Comparison of ENCODE assay signal across 9 mouse cellular contexts in the genomic region with DNA sequence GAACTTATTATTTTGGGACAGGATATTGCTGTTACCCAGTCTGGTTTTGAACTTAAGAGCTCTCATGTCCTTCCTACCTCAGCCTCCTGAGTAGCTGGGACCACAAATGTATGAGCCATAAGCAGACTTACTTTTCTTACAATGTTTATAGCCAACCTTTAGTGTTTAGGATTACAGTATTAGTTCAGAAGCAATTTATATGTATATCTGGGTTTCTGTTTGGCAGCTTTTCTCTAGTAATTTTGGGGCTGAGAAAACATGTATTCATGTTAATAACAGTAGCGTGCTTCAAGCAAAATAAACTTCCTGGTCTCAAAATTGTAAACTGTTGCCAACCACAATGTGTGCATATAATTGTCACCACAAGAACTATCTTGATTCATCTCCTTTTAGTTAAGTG. TPM values are rescaled to one million over a fixed set of nuclear protein-coding genes. Genes with fewer than 3 reads are reported as not detected.
DNase-seq lines count a peak whose midpoint lies in the region; ATAC-seq and TF ChIP-seq lines count a peak whose summit lies in the region.
"Had no signal": no experiment of that assay in that cellular context is flagged by ENCODE, and none has a peak within 500 bp of the region (broad histone marks: within the 10 kb centered on the region; RNA-seq: fewer than 3 reads in every experiment).

No protein-coding gene starts in this region.

- peaks cover 21% of the 10 kb centered on the region for H3K4me1 ChIP-seq in heart, embryonic 13.5 days
- H3K4me1 ChIP-seq in heart, adult 2 months (ENCODE audit: control insufficient read depth, insufficient read depth, low read length) = peaks cover 2% of the 10 kb centered on the region
- H3K4me1 ChIP-seq in ES-Bruce4 (ENCODE audit: control insufficient read depth, insufficient read depth, low read length) = no peaks in the 10 kb centered on the region
- peaks cover 4% of the 10 kb centered on the region for H3K4me1 ChIP-seq in forebrain, embryonic 16.5 days (replicated peaks; ENCODE audit: control insufficient read depth, insufficient read depth, low read length)
- peaks cover 11% of the 10 kb centered on the region for H3K4me1 ChIP-seq in liver, embryonic 16.5 days (ENCODE audit: control insufficient read depth, low read depth, low read length)

- WGBS in heart, embryonic 13.5 days = 20% methylated on average over 1 of the region's 1 CpGs
- 7% methylated on average over 1 of the region's 1 CpGs for WGBS in heart, adult 2 months
- WGBS in forebrain, embryonic 16.5 days = 14% methylated on average over 1 of the region's 1 CpGs
- 4% methylated on average over 1 of the region's 1 CpGs for WGBS in liver, embryonic 16.5 days (ENCODE audit: insufficient replicate concordance)

- no peaks in the 10 kb centered on the region for H3K27me3 ChIP-seq in heart, embryonic 13.5 days (replicated peaks)
- H3K27me3 ChIP-seq in heart, adult 2 months (ENCODE audit: control insufficient read depth, insufficient read depth, low read length) = no peaks in the 10 kb centered on the region
- no peaks in the 10 kb centered on the region for H3K27me3 ChIP-seq in ES-Bruce4 (ENCODE audit: control insufficient read depth, insufficient read depth, low read length, poor library complexity, severe bottlenecking)
- H3K27me3 ChIP-seq in forebrain, embryonic 16.5 days (replicated peaks; ENCODE audit: control insufficient read depth, insufficient read depth, low read length) = no peaks in the 10 kb centered on the region
- H3K27me3 ChIP-seq in liver, embryonic 16.5 days (ENCODE audit: control insufficient read depth, insufficient read depth, low read depth, low read length) = no peaks in the 10 kb centered on the region

- no peak for TF ChIP-seq CTCF in heart, adult 2 months (IDR thresholded peaks at IDR 0.05)
- TF ChIP-seq CTCF in ES-Bruce4 (IDR thresholded peaks at IDR 0.05; ENCODE audit: low read depth, low read length) = no peak

- no peaks in the 10 kb centered on the region for H3K9me3 ChIP-seq in heart, embryonic 13.5 days
- no peaks in the 10 kb centered on the region for H3K9me3 ChIP-seq in ES-Bruce4 (replicated peaks; ENCODE audit: control insufficient read depth, insufficient read depth, low read length, poor library complexity, severe bottlenecking)
- H3K9me3 ChIP-seq in forebrain, embryonic 16.5 days (ENCODE audit: control insufficient read depth, low read length) = no peaks in the 10 kb centered on the region
- no peaks in the 10 kb centered on the region for H3K9me3 ChIP-seq in liver, embryonic 16.5 days (replicated peaks; ENCODE audit: control insufficient read depth, low read length)

- no peaks in the 10 kb centered on the region for H3K79me2 ChIP-seq in heart, adult 2 months (replicated peaks; ENCODE audit: control insufficient read depth, insufficient read depth, low read length)

- ATAC-seq in heart, embryonic 13.5 days (ENCODE audit: extremely low read depth, insufficient number of reproducible peaks, low FRiP score, low TSS enrichment) = no peak
- ATAC-seq in forebrain, embryonic 16.5 days = no peak
- no peak for ATAC-seq in liver, embryonic 16.5 days (ENCODE audit: low read depth)

- H3K4me2 ChIP-seq in heart, embryonic 13.5 days = peak overlapping the region; percentile 83
- peak overlapping the region; percentile 57 for H3K4me2 ChIP-seq in forebrain, embryonic 16.5 days (ENCODE audit: low read length)
- peak overlapping the region; percentile 68 for H3K4me2 ChIP-seq in liver, embryonic 16.5 days (ENCODE audit: low read depth, low read length)

- H3K27ac ChIP-seq in heart, embryonic 13.5 days (replicated peaks) = no peak overlapping the region
- H3K27ac ChIP-seq in heart, adult 2 months = no peak overlapping the region
- no peak overlapping the region for H3K27ac ChIP-seq in ES-Bruce4 (ENCODE audit: insufficient read depth, low read length)
- H3K27ac ChIP-seq in forebrain, embryonic 16.5 days (ENCODE audit: low read length) = no peak overlapping the region
- no peak overlapping the region for H3K27ac ChIP-seq in liver, embryonic 16.5 days (ENCODE audit: low read length)

- intact Hi-C loops in heart, adult 2 months (cut with DNase I) = loop anchor here (2.0 kb wide), 3 partner anchors 120 to 210 kb away; a partner anchor contains a TSS

- H3K4me3 ChIP-seq in heart, embryonic 13.5 days = peak overlapping the region; percentile 78
- H3K4me3 ChIP-seq in heart, adult 2 months = no peak overlapping the region
- H3K4me3 ChIP-seq in ES-Bruce4 (ENCODE audit: low read depth, low read length) = peak overlapping the region; percentile 46
- peak overlapping the region; percentile 70 for H3K4me3 ChIP-seq in forebrain, embryonic 16.5 days (replicated peaks; ENCODE audit: low read length)
- peak overlapping the region; percentile 83 for H3K4me3 ChIP-seq in liver, embryonic 16.5 days (ENCODE audit: low read depth, low read length)

- no peak for DNase-seq in heart, adult 2 months
- no peak for DNase-seq in layer of hippocampus, adult 9-11 months
- DNase-seq in frontal cortex, postnatal 10 days (ENCODE audit: low spot score in 2 of 2) = no peak
- DNase-seq in cerebellum, adult 9-11 months = no peak
- DNase-seq: cerebellum, postnatal 14 days had no signal

- peaks cover 36% of the 10 kb centered on the region for H3K36me3 ChIP-seq in heart, embryonic 13.5 days
- H3K36me3 ChIP-seq in heart, adult 2 months (ENCODE audit: control insufficient read depth, insufficient read depth, low read length) = peaks cover 3% of the 10 kb centered on the region; the same call in 1 of the 2 replicates
- peaks cover 35% of the 10 kb centered on the region for H3K36me3 ChIP-seq in ES-Bruce4 (ENCODE audit: control insufficient read depth, insufficient read depth, low read length, poor library complexity, severe bottlenecking)
- H3K36me3 ChIP-seq in forebrain, embryonic 16.5 days (ENCODE audit: control insufficient read depth, insufficient read depth) = no peaks in the 10 kb centered on the region
- H3K36me3 ChIP-seq in liver, embryonic 16.5 days (ENCODE audit: control insufficient read depth, insufficient read depth) = peaks cover 30% of the 10 kb centered on the region

- TF ChIP-seq POLR2A in heart, adult 2 months (IDR thresholded peaks at IDR 0.05; ENCODE audit: insufficient read depth, low read depth, low read length) = no peak
- TF ChIP-seq POLR2A in ES-Bruce4 (IDR thresholded peaks at IDR 0.05; ENCODE audit: insufficient read depth, low read length) = no peak

- H3K9ac ChIP-seq in heart, embryonic 13.5 days = peak overlapping the region; percentile 89
- no peak overlapping the region for H3K9ac ChIP-seq in heart, adult 2 months (ENCODE audit: low read depth, low read length)
- H3K9ac ChIP-seq in ES-Bruce4 (ENCODE audit: low read depth, poor library complexity, severe bottlenecking) = peak overlapping the region; percentile 84
- H3K9ac ChIP-seq in forebrain, embryonic 16.5 days (replicated peaks; ENCODE audit: low read depth, low read length) = peak overlapping the region; percentile 22; the same call in 1 of the 2 replicates
- H3K9ac ChIP-seq in liver, embryonic 16.5 days (ENCODE audit: low read depth, low read length) = peak overlapping the region; percentile 84

- no peak for TF ChIP-seq EP300 in heart, adult 2 months (IDR thresholded peaks at IDR 0.05; ENCODE audit: insufficient read depth, low read depth, low read length)
- no peak for TF ChIP-seq EP300 in ES-Bruce4 (IDR thresholded peaks at IDR 0.05; ENCODE audit: insufficient read depth, low read depth, low read length)

RNA-seq across cellular contexts. Expression of a gene that starts 0.8 kb away (rescaled TPM):
- 17.9 TPM in 2 replicates for polyA plus RNA-seq in heart, embryonic 13.5 days (2015; fragmentation: Nextera tagmentation; extraction: Ambion mirVana)
- under 1 TPM; 0.14 to 0.29 TPM for total RNA-seq in heart, adult 2 months (2021)
- 0.04 and 0.09 TPM in 2 replicates for polyA plus RNA-seq in heart, adult 2 months (2012; rRNA removed)
- polyA plus RNA-seq in ES-Bruce4 (2011; ENCODE audit: insufficient read depth, insufficient read length, low read depth, missing spikeins) = 70.5 and 71.5 TPM in 2 replicates
- 11.1 and 13.4 TPM in 2 replicates for polyA plus RNA-seq in forebrain, embryonic 16.5 days (2015; fragmentation: Nextera tagmentation; extraction: Ambion mirVana)
- 28.9 and 36.6 TPM in 2 replicates for polyA plus RNA-seq in liver, embryonic 16.5 days (2015; fragmentation: Nextera tagmentation; extraction: Ambion mirVana)

Comparison
In these comparisons a context has a peak if more than half of its experiments do, and no peak if none do; other contexts are left out.
1. RNA of a gene that starts 0.8 kb away (polyA plus RNA-seq): 70.5 to 71.5 TPM in ES-Bruce4, 28.9 to 36.6 TPM in liver, embryonic 16.5 days, 17.9 TPM in heart, embryonic 13.5 days and 11.1 to 13.4 TPM in forebrain, embryonic 16.5 days; 0.04 to 0.09 TPM in heart, adult 2 months; every median in the first group is over 10 times any median in the second.
2. Peak in every context shown above with its lines, with median percentiles within 50 percentile points of each other: H3K4me2 ChIP-seq.